Mouse (Mus musculus) CD4-positive, CD25-positive, alpha-beta regulatory T cell, adult 2 months (primary cell): ENCODE measurements around the gene Afg1l.

Experiments used
- DNase-seq: peaks from one replicate; pipeline ENCODE4 v3.0.0-alpha.2; 2012; ENCODE audit warnings: low read depth, low spot score

Afg1l gene

DNA sequence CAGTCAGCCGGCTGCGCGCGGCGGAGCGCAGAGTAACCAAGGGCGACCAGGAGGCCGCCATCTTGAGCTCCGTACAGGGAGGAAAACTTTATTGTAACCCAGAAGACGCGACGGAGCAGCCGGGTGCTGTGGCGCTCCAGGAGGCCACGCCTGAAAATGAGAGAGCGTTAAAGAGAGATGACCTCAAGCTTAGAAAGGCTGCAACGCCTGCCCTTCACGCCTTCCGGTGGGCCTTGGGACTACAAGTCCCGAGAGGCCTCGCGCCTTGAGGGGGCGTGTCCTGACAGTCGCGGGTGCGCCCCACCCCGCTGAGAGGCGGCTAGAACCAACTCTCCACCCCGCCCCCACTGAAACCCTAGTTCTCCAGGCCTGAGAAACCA is at the start of gene Afg1l:
TSS of gene Afg1l (minus strand) at position 225 of the 380 bp plus-strand sequence.
- peak; percentile 97 for DNase-seq

GRCm38 (mm10) chr10:42525682-42526081 is 47.3 kb upstream of the Afg1l start:
- DNase-seq, result no peak

GRCm38 (mm10) chr10:42523556-42524162 is 45.3 kb upstream of the Afg1l start:
- DNase-seq, result no peak

DNA sequence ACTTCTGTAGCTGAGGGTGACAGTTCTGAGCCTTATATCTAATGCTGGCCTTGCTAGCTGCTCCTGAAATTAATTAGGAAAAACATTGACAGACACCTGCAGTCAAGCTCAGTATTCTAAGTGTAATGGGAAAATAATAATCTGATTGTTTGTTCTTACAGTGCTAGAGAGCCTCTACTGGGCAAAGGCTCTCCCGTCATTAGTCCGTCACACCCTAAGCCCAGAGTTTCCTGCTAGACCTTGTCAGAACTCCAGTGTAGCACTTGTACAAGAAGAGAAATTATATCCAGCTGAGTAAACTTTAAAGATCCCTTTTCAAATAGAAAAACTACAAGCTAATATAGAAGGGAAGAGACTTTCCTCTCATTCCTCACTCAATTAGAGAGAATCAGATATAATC is 44.5 kb upstream of the Afg1l start:
- DNase-seq, result no peak

GRCm38 (mm10) chr10:42521315-42521981 is 43.1 kb upstream of the Afg1l start:
- DNase-seq, result no peak

GRCm38 (mm10) chr10:42518363-42518762 is 40.0 kb upstream of the Afg1l start:
- DNase-seq, result no peak

DNA sequence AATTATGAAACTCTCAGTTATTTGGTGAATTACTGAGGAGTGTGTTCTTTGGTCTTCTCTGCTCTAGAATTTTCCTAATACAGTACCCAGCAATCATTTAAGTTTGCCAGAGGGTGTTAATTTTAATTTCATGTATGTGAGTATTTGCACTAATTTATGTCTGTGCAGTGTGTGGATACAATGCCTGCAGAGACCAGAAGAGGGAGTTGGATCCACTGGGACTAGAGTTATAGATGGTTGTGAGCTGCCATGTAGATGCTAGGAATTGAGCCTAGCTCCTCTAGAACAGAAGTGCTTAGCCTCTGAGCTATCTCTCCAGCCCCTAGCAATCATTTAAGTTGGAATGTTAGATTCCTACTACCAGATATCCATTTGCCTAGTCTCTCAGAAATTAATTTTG is 35.8 kb upstream of the Afg1l start:
- no peak for DNase-seq

- DNase-seq, result no peak
These were observed 33.1 kb upstream of the Afg1l start for GRCm38 (mm10) chr10:42511184-42512135.

DNA sequence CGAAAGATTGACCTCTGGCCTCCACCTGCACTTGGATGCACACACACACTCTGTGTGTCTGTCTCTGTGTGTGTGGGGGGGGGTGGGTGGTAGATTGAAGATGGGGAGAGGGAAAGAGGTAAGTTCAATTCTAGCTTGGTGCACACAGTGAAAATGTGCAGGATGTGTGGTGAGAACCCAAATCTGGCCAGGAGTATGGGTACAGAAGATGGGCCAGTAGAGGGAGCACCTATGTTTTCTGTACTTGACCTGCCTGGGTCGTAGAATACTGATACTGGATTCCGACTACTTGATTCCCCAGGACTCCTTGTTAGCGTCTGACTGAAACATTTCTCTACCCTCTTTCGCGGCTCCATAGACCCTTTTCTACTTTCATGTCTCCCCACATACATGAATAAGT is 31.8 kb upstream of the Afg1l start:
- peak; percentile 47 for DNase-seq

GRCm38 (mm10) chr10:42504096-42504710 is 25.8 kb upstream of the Afg1l start:
- peak; percentile 46 for DNase-seq

DNA sequence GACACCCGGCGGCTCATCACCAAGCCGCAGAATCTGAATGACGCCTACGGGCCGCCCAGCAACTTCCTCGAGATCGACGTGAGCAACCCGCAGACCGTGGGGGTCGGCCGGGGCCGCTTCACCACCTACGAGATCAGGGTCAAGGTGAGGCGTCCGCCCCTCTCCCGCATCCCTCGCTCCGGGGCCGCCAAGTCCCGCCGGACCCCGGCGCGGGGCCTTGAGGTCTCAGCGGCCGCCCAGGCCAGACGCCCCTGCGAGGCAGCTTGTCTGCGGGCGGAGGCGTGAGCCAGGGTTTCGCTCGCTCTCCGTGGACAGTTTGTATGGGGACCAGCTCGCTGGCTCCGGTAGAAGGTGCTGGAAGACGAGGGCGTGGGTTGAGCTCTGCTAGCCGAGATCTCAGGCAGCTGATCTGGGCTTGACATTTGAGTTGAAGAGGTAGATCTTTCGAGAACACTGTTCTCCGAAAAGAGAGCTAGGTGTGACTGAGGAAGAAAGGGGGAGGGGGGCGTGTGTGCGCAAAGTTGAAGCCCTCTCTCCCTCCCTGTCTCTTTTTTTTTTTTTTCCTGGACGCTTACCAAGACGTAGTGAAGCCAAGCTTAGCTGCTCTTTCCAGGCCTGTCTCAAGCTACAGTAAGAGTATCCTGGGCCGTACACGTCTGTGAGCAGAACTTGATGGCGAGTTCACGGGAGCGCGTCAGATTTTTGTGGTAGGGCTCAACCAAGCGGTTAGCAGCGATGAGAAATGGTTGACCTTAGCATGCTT is 24.2 kb upstream of the Afg1l start:
- DNase-seq, result peak; percentile 84

DNA sequence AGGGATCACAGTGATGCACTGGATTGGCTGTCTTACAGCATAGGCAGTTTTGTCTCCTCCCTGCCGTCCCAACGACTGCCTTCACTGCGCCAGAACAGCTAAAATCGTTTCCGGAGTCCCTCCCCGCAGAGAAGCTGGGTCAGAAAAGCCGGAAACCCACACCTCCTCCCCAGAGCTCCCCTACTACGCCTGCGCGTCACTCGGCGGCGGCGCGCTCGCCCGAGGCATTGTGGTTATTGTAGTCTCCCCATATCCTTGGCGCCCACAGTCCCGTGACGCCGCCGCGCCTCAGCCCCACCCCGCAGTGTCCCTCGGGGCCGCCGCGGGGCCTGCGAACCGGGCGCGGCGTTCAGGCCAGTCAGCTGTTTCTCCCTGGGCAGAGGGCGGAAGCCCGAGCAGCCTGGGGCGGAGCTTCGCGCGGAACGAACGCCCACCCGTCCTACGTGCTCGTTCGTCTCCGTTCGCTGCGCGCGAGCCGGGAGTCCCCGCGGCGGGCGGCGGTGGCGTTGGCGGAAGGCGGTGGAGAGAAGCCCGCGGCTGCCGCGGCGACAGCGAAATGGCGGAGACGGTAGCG is 23.5 kb upstream of the Afg1l start, which contains the start of gene Snx3:
TSS of gene Snx3 (plus strand) at position 256 of the 574 bp plus-strand sequence.
- DNase-seq, result peak; percentile 98

DNA sequence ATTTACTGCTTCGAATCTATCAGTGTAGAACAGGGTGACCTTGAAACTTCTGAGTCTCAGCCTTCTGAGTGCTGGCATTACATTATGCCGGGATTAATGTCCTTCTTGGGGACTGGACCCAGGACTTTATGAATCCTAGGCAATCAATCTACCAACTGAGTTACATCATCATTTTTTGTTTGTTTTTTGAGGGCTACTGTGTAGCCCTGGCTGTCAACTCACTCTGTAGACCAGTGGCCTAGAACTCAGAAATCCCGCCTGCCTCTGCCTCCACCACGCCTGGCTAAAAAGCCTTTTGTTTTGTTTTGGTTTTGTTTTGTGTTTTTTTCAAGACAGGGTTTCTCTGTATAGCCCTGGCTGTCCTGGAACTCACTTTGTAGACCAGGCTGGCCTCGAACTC is 22.8 kb upstream of the Afg1l start:
- peak; percentile 40 for DNase-seq

DNA sequence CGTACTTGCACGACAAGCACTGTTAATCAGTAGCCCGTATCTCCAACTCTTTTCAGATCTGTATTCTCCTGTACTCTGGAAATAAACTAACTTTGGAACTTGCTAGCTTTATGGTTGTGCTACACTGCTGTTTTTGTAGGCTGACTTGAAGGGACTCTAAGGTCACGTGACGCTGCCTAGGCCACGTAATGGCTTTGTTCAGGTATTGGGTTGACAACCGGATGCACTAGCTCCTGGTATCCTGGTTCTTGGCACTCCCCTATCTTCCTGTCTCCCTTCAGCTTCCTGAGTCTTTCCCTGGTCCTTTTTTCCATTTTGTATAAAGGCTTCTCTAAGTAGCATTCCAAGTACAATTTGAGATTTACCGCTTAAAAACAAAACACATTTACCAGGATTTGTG is 22.2 kb upstream of the Afg1l start:
- no peak for DNase-seq

DNA sequence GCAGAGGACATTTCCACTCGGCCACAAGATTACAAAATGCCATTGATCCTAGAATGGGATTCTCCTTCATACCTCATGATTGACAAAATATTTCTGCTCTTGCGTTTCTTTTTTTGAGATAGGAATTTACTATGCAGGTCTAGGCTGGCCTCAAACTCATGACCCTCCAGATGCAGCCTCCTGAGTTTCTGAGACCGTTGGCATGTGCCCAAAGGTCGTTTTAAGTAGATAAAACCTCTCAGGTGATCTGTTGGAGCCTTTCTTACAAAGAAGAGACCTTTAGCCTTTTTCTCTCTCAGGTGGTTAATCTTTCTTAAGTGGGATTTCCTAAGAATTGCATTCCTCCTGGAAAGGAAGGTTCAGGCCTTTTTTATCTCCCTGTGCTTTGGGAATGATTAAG is 14.6 kb upstream of the Afg1l start:
- no peak for DNase-seq

- no peak for DNase-seq
These were observed 13.8 kb upstream of the Afg1l start for GRCm38 (mm10) chr10:42492027-42492771.

GRCm38 (mm10) chr10:42491158-42491557 is 12.8 kb upstream of the Afg1l start:
- no peak for DNase-seq

GRCm38 (mm10) chr10:42488606-42489296 is 10.4 kb upstream of the Afg1l start:
- DNase-seq, result no peak

DNA sequence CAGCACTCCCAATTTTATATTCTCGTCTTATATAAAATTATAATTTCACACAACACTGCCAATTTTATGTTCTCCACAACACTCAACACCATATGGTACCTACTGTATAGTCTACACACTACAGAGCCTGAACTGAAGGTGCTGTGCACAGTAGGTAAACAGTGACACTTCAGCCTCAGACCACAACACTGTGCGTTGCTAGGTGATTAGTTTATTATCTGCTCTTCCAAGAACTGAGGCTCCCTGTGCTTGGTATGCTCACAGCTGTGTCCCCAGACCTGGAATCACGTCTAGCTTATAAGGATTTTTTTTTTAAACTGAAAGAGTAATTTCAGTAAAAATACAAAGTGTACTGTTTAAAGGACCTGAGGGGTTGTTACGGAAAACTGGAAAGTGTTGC is 2.4 kb upstream of the Afg1l start:
- no peak for DNase-seq
